Mouse (Mus musculus): ENCODE data around the gene Csmd2.
"Not testable (repeated sequence)": the region's sequence is repeated elsewhere in the genome, so short reads cannot be mapped to it uniquely, and the experiment has no call there.

Gene Csmd2

GRCm38 (mm10) chr4:128543378-128543777, 555.7 kb downstream of the Csmd2 start:
- DNase-seq: peak; percentile 39

GRCm38 (mm10) chr4:128543956-128544486, 556.4 kb downstream of the Csmd2 start:
- DNase-seq: not testable (repeated sequence)

GRCm38 (mm10) chr4:128550756-128551155, 563.1 kb downstream of the Csmd2 start:
- DNase-seq: no peak

GRCm38 (mm10) chr4:128554198-128554597, 566.5 kb downstream of the Csmd2 start:
- DNase-seq: no peak

GRCm38 (mm10) chr4:128560327-128560726, 572.7 kb downstream of the Csmd2 start:
- DNase-seq: no peak

GRCm38 (mm10) chr4:128575811-128576210, 588.2 kb downstream of the Csmd2 start:
- peak; percentile 18 for DNase-seq

GRCm38 (mm10) chr4:128579182-128579581, 591.5 kb downstream of the Csmd2 start:
- DNase-seq: peak; percentile 28

- no peak for DNase-seq
These were observed 605.6 kb downstream of the Csmd2 start for GRCm38 (mm10) chr4:128593286-128593685.

GRCm38 (mm10) chr4:128594062-128594461, 606.4 kb downstream of the Csmd2 start:
- no peak for DNase-seq

- DNase-seq: no peak
These were observed 610.3 kb downstream of the Csmd2 start for GRCm38 (mm10) chr4:128597801-128598560.

- no peak for DNase-seq
These were observed 618.9 kb downstream of the Csmd2 start for GRCm38 (mm10) chr4:128606586-128606985.

GRCm38 (mm10) chr4:128607661-128608060, 620.0 kb downstream of the Csmd2 start:
- no peak for DNase-seq

GRCm38 (mm10) chr4:128609276-128609924, 621.7 kb downstream of the Csmd2 start:
- peak; percentile 30 for DNase-seq

- DNase-seq: peak; percentile 97
These were observed 622.3 kb downstream of the Csmd2 start, which contains the start of gene Zscan20 for GRCm38 (mm10) chr4:128609925-128610402. Gene Zscan20, minus strand, starts transcription at chr4:128610098.

GRCm38 (mm10) chr4:128610706-128611105, 623.0 kb downstream of the Csmd2 start:
- no peak for DNase-seq

- DNase-seq: not testable (repeated sequence)
These were observed 624.1 kb downstream of the Csmd2 start for GRCm38 (mm10) chr4:128611726-128612125.

GRCm38 (mm10) chr4:128613326-128613725, 625.7 kb downstream of the Csmd2 start:
- peak; percentile 66 for DNase-seq

- DNase-seq: no peak
These were observed 628.1 kb downstream of the Csmd2 start for GRCm38 (mm10) chr4:128615761-128616160.
